Mouse (Mus musculus): ENCODE data around the gene Slc26a3.
"Not testable (repeated sequence)": the region's sequence is repeated elsewhere in the genome, so short reads cannot be mapped to it uniquely, and the experiment has no call there.

Gene Slc26a3

GRCm38 (mm10) chr12:31421901-31422574 lies 31.4 kb downstream of the Slc26a3 start:
- DNase-seq = no peak

DNA sequence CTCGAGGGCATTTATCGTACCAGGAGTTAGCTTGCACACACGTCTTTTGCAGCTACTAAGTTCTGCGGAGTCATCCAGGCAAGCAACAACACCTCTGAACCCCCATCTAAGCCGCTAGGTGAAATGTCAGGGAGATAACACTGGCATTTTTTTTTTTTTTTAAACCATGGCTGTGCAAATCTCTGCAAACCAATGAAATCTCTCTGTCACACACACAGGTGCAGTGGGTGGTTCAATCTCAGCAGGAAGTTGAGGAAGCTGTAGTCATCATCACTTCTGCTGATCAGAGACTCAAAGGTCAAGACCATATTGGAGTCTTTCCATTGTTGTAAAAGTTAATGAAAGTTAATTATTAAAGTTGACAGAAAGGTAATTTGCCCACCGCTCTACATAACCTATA lies 47.1 kb downstream of the Slc26a3 start:
- no peak for DNase-seq

DNA sequence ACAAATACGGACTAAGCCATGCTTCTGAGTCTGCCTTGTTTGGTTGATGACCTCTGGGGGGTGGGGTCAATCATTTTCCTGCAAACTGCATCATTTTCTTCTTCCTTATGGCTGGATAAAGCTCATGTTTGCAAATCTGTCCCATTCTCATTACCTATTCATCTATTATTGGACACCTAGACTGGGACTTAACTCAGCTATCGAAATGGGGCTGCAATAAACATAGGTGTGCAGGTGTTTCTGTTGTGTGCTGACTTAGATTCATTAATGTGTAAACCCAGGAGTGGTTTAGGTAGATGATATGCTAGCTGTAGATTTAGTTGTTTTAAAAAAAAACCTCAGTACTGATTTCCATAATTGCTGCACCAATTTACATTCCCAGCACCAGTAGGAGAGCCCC lies 48.9 kb downstream of the Slc26a3 start:
- no peak for DNase-seq

DNA sequence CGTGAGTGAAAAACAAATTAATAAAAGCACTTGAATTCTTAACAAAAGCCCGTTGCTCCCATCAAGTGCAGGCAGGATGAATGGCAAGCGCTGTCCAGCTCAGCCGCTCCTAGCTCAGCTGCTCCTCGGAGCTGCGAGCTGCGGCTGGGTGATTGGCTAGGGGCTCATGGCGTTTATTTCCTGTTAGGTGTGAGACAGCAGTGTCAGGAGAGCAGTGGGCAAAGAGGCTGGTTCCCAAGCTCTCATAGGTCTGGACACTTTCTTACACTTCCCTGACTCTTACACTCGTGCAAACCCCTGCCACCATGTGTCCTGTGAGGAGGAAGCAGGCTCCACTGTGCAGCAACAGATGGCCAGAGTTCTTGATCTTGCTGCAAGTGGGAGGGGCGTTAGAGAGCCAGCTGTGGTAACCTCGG lies 53.5 kb downstream of the Slc26a3 start:
- peak; percentile 3 for DNase-seq

DNA sequence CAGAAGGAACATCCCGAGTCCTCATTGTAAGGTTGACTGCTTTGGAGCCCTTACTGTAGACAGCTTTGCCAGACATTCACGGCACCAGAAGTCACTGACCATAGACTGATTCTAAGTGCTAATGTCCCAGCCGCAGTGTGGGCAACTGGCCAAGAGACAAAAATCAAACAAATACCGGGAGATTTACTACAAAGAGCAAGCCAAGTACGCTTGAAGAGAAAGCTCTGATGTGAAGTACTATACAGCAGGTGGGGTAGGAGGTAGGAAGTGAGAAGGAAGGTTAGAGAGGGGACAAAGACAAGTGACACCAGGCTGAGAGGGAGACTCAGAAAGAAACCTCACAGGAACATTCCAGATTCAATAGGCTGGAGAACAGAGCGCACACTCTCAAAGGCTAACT lies 54.2 kb downstream of the Slc26a3 start:
- peak; percentile 48 for DNase-seq

GRCm38 (mm10) chr12:31449341-31449740 lies 58.7 kb downstream of the Slc26a3 start:
- DNase-seq = no peak

DNA sequence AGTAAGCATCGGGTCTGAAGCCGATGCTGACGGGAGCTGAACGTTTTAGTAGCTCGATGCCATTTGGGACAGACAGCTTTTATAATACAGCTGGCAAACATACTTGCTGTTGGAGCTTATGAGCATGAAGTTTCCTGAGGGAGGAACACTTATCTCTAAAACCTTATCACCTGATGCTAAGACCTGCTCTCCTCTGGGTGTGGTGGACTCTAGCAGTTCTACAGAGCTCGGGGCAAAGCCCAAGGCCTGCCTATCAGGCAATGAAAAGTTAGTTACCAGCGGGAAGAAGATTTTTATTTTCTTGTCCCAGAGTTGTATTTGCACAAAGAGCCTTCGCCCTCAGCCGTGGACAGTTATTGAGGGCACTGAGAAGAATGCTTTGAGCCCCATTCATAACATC lies 65.6 kb downstream of the Slc26a3 start:
- no peak for DNase-seq

DNA sequence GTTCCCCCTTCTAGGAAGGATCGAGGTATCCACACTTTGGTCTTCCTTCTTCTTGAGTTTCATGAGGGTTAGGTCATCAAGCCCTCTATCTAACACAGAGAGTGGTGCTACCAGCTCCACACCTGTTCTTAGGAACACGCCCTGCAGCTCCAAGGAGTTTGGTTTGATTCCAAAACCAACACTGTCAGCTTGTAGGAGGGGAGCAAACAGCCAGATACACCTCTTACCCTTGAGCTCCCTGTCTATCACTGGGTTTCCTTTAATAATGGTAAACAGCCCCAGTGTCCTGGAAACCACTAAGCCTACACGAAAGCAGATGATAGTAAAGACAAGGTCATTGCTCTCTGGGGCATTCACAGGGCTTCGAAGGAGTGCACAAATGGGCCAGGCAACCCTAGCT lies 67.8 kb downstream of the Slc26a3 start:
- peak; percentile 47 for DNase-seq

DNA sequence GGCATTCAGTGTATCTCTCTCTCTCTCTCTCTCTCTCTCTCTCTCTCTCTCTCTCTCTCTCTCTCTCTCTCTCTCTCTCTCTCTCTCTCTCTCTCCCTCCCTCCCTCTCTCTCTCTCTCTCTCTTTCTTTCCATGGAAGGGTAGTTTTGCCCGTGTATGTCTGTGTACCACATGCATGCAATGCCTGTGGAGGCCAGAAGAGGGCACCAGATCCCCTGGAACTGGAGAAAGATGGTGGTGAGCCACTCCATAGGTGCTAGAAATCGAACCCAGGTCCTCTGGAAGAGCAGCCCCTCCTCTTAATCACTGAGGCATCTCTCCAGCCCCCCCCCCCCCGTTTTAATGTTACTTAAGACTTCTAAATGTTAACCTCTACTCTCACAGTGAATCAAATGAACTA lies 69.6 kb downstream of the Slc26a3 start:
- peak; percentile 27 for DNase-seq

DNA sequence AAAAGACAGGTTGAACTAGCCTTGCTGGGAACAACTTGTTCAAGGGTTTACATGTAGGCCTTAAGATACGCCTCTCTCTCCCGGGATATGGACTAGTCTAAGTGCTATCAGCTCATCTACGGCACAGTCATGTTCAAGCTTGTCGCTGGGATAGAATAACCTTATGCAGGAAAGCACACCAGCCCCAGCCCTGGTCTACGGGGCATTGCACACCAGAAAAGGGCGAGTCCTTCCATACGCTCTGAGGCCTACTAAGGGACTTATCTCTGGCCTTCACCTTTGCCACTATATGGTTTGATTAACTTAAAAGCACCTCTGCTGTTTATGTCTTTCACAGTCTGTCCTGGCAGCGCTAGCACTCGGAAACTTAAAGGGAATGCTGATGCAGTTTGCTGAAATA lies 70.7 kb downstream of the Slc26a3 start:
- DNase-seq = no peak

- no peak for DNase-seq
These were observed 71.9 kb downstream of the Slc26a3 start for GRCm38 (mm10) chr12:31462615-31463014.

GRCm38 (mm10) chr12:31478182-31478581 lies 87.5 kb downstream of the Slc26a3 start:
- not testable (repeated sequence) for DNase-seq

GRCm38 (mm10) chr12:31486431-31486830 lies 95.8 kb downstream of the Slc26a3 start:
- DNase-seq = peak; percentile 62

GRCm38 (mm10) chr12:31498936-31499313 lies 108.3 kb downstream of the Slc26a3 start:
- DNase-seq = peak; percentile 14

GRCm38 (mm10) chr12:31499314-31500131 lies 108.9 kb downstream of the Slc26a3 start, which contains the start of gene Cbll1:
TSS of gene Cbll1 (minus strand) at chr12:31499616.
- DNase-seq = peak; percentile 96

- DNase-seq = no peak
These were observed 109.5 kb downstream of the Slc26a3 start for GRCm38 (mm10) chr12:31500196-31500595.

- peak; percentile 54 for DNase-seq
These were observed 110.6 kb downstream of the Slc26a3 start for GRCm38 (mm10) chr12:31501266-31501665.

DNA sequence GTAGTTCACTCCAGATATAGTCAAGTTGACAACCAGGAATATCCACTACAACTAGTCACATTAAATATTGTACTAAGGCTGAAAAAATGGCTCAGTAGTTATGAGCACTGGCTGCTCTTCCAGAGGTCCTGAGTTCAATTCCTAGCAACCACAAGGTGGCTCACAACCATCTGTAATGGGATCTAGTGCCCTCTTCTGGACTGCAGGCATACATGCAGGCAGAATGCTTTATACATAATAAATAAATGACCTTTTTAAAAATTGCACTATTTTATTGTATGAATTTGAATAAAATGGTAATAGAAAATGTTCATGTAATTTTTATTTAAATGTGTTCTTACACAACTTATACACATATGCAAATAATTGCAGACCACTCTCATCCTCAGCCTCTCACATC lies 112.5 kb downstream of the Slc26a3 start:
- no peak for DNase-seq

DNA sequence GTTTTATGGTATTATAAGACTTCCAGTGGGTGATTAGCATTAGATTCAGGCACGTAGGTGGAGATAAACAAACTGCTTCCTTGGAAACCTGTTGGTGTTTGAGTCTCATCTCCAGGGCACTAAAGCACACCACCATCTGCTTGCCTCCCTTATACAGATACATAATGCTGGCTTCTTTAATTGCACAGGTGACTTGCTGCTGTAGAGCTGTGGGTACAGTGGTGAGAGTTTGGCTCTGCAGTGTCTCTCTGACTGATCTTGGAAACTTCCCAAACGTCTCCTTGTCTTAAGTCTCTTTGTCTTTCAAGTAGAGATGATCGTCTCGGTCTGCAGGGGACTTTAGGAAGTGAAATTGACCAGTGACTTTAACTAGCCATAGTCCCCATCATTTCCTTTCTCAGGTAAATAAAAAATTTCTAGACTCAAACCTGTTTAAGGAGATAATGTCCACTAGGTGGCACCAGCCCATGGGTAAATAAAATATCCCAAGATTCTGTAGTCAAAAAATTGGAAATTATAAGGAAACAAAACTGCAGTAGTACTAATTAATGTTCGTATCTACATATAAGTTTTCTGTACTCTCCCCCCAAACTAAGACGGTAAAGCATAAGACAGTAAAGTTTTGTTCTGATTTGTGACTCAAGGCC lies 117.2 kb downstream of the Slc26a3 start:
- peak; percentile 65 for DNase-seq

- DNase-seq = no peak
These were observed 117.8 kb downstream of the Slc26a3 start for GRCm38 (mm10) chr12:31508496-31508895.

- no peak for DNase-seq
These were observed 120.5 kb downstream of the Slc26a3 start for GRCm38 (mm10) chr12:31511218-31511617.

- no peak for DNase-seq
These were observed 122.2 kb downstream of the Slc26a3 start for GRCm38 (mm10) chr12:31512634-31513411.

All from lung, postnatal 36 days (tissue).